Mouse (Mus musculus) urinary bladder, postnatal 4 days (tissue): ENCODE measurements around the gene Tmprss11g.

Experiments used
- DNase-seq, 2 experiments: peaks; one replicate each; pipeline ENCODE4 v3.0.0; 2021 to 2022; ENCODE audit warnings: low spot score in 2 of 2

Gene Tmprss11g

DNA sequence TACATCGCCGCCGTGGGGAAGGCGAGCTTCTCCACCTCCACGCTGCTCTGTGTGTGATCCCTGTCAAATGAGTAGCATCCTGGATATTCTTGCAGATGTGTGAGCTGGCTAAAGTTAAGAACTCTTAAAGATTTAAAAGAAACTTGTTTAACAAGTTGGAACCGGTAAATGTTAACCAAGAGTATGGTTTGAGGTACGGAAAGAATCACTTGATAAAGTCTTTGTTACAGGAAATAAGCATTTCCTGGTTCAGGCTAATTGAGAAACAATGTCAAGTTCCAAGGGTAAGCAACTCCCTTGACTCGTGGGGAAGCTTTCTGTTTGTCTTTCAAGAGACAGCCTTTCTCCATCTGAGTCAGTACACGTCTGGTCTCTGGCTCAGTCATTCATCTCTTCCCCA is at the start of gene Tmprss11g:
Tmprss11g (minus strand) TSS at position 101 of the 400 bp plus-strand sequence.
- no peak for DNase-seq

DNA sequence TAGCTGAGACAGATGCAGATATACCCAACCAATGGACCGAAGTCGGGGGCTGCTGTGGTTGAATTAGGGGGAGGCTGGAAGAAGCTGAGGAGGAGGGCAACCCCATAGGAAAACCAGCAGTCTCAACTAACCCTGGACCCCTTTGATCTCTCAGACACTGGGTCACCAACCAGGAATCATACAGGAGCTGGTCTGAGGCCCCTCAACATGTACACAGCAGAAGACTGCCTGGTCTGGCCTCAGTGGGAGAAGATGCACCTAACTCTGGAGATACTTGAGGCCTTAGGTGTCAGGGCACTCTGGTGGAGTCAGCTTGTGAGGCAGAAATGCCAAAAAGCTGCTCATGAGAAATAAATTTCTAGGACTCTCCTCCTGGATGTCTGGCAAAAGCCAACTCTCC is 28.3 kb upstream of the Tmprss11g start:
- DNase-seq = no peak

DNA sequence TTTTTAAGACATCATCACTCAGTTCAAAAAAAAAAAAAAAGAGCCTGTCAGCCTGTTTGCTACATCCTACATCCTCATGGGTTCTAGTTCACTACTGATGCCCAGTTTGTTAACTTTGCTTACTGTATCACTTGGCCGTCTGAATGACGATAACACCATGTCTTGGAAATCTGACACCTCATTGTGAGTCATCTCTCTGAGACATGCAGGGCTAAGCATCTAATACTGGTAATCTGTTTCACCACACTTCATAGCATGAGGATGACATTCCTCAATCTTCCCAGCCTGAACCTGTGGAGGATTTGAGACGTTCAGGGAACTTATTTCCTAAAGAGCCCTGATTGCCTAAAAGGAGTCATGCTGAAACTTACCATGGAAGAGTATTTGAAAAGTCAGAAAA is 22.2 kb upstream of the Tmprss11g start:
- DNase-seq = no peak

DNA sequence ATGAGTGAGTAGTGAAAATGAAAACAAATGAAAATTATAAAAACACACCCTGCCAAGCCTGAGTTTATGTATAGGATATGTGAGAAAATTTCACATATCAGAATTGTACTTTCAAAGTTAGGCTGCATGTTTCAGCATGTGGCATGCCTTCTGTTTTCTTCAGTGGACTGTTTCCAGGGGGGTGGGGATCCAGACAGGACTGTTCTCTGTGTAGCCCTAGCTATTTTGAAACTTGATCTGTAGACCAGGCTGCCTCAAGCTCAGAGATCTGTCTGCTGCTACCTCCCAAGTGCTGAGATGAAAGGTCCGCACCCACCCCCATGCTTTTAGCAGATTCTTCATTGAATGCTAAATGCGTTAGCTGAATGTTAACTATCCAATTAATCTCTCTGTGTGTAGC is 10.3 kb upstream of the Tmprss11g start:
- DNase-seq = no peak

DNA sequence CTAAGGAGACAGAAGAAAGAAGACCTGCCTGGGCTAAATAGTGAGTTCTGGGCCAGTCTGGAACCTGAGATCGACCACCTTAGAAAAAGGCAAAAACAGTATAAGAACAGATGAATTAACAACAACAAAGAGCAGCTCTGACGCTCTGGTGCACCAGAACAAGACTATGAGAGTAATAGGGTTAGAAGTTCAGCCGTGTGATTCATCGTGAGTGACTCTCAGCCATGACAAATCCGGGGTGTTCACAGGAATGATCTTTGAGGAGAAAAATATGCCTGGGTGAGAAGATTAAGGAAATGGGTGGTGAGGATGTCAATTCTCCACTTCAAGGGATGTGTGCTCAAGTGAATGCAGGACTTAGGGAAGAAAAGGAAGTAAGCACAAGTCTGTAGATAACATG is 6.9 kb downstream of the Tmprss11g start:
- no peak for DNase-seq

DNA sequence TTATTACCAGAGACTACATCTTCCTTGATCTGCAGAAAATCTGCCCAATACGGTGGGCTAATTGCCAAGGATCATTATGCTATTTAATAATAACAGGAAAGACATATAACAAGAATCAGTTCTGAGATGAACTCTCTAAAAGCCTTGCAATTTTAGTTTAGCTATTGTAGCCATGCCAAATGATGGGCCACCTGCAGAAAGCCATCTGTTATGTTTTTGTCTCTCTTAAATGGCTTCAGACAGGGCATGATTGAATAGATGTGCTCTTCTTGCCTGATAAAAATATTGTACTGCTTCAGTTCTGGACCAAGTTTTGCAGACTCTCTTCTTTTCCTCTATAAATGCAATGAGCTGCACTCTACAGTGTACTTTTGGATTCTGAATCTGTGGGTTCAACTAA is 24.9 kb downstream of the Tmprss11g start:
- no peak for DNase-seq

DNA sequence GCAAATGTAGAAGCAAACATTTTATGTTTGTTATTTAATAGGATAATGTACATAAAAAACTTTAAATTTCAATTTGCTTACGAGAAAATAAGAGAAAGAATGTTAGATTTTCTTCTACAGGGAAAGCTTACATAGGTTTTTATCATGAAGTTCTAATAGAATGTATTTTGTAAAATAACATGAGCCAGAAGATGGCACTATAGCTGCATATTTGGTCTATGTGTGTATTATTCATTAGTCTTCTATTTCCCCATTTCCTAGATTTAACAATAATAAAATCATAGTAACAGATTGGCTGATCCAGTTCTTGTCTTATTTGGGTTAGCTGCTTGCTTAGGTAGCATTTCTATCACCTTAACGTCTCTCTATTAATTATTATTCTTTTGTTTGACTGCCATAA is 35.8 kb downstream of the Tmprss11g start:
- no peak for DNase-seq

DNA sequence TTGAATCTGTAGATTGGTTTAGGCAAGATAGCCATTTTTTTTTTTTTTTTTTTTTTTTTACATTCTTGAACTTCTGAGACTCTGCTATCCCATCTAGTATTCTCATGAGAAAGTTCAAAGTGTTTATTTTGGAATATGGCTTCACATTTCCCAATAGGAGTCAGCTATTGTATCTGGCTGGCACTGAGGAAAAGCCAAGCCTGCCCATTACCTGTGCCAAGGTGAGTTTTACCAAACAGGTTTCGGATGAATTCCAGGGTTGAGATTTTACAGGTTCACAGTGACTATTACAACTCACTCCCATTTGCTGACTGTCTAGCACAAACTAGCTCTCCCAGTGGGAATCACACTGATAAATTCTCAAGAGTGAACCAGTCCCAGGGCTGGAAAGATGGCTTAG is 36.4 kb downstream of the Tmprss11g start:
- no peak for DNase-seq

DNA sequence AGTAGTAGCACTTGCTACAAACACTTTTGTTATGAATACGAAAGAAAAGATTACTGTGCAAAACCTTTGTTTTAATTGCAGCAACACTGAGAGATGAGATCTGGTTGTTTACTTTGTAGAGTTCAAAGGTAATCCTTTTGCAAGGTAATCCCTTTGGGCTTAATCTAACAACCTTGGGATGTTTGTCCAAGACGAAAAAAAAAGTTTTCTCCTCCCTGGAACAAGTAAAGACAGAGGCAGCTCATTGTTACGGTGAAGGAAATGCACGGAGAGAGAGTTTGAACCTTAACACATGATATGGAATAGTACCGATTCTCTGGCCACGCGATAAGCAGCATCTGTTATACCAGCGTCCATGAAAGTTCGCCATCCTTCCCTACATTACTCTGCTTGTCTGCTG is 44.5 kb downstream of the Tmprss11g start:
- no peak for DNase-seq

DNA sequence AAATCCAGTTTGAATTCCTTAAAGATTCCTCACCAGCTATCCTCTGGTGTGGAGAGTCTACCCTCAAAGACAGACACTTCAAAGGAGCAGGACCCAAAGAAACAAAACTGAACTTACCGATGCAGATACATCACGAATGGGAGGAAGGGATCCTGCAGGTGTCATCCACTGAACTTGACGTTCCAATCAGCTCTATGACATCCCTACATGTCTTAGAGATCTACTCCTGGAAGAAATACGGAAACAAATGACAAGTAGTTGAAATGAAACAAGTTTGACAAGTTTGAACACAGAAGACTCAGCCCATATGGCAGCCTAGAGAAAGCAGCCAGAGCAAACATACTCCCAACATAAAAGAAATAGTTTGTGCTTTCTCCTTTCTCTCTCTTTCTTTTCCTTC is 49.5 kb downstream of the Tmprss11g start, which contains the start of gene Tmprss11a:
Tmprss11a (minus strand) TSS at position 101 of the 400 bp plus-strand sequence.
- DNase-seq = no peak

DNA sequence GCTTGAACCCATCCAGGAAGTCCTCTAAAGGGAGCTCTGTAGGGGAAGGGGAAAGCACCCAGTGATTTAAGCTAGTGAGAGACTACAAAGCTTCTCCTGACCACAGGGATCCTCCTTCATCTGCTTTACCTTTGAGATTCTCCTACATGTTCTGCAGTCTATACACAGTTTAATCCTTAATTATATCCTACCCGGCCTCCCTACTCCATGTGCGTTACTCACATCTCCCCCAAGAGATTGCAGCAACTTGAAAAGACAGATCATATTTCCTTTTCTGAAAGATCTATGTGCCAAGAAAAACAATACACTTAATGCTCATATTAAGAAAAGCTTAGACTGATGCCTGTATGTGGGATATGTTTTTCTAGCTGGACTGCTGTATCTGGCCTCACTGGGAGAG is 79.1 kb downstream of the Tmprss11g start:
- DNase-seq = no peak

DNA sequence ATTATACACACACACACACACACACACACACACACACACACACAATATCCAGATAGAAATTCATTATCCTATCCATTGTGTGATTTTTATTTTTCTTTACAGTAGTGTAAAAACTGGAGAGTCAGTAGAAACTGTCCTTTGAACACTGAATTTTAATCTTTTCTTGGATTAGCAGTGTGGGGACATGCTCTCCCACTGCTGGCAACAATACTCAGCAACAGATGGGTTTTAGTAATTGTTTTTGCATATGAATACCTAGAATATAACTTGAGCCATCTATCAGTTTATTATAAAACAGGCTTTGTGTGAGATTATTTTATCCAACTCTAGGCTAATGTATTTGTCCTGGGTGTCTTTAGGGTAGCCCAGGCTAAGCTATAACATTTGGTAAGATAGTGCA is 79.9 kb downstream of the Tmprss11g start:
- no peak for DNase-seq
